Mouse (Mus musculus) adipose tissue, adult 10 weeks (tissue): ENCODE data around the gene Fat2. TPM values are rescaled to one million over a fixed set of nuclear protein-coding genes. Genes with fewer than 3 reads are reported as not detected.

Experiments used
- polyA plus RNA-seq: library from polyadenylated mRNA; stranded (reverse); fragments of 350-450 nt; fragmentation: Illumina TruSeq; extraction: RNeasy Lipid Tissue Mini Kit (QIAGEN cat#74804); gene quantifications from one replicate; pipeline ENCODE4 v1.2.3, GENCODE M21; 2014; ENCODE audit warnings: low read depth, low replicate concordance

Fat2 gene
- polyA plus RNA-seq, result 1.4 TPM

GRCm38 (mm10) chr11:55336101-55336891 lies at the start of gene Fat2:
Fat2 (minus strand) TSS chr11:55336564.

GRCm38 (mm10) chr11:55204159-55204596 lies 132.2 kb downstream of the Fat2 start, which contains the start of gene Slc36a1:
Slc36a1 (plus strand) TSS chr11:55204350.

Other genes starting within 250 kb of the Fat2 start
- gene Gm2a, start 238.4 kb downstream of the Fat2 start, polyA plus RNA-seq, result 64.6 TPM
- 0.24 TPM for gene Slc36a3, start 184.9 kb downstream of the Fat2 start, polyA plus RNA-seq
- 40.2 TPM for gene Slc36a2, start 151.5 kb downstream of the Fat2 start, polyA plus RNA-seq
- 6.8 TPM for gene Slc36a1, start 132.2 kb downstream of the Fat2 start, polyA plus RNA-seq
- gene Sparc, start 86.6 kb upstream of the Fat2 start, polyA plus RNA-seq, result 1,467 TPM
- gene Atox1, start 124.7 kb upstream of the Fat2 start, polyA plus RNA-seq, result 405 TPM
- 28.7 TPM for gene G3bp1, start 133.1 kb upstream of the Fat2 start, polyA plus RNA-seq